Mouse (Mus musculus) megakaryocyte, adult 5-6 weeks (primary cell): ENCODE measurements around the gene Kcnc4. TPM values are rescaled to one million over a fixed set of nuclear protein-coding genes. Genes with fewer than 3 reads are reported as not detected.

ENCODE experiments used
- ATAC-seq: 2 replicates; pipeline ENCODE4 v1.8.0; 2016; ENCODE audit warnings: mild to moderate bottlenecking, inconsistent platforms; ENCODE audit not compliant: poor library complexity, severe bottlenecking
- total RNA-seq, 2 experiments: library from RNA; stranded (forward) in 1 of 2; stranded (reverse) in 1 of 2; fragments of 153-499, 151-499 nt in 1 of 2; fragments of 221-1000, 200-1000 nt in 1 of 2; gene quantifications; 2 replicates each; pipeline versions ENCODE4 v1.2.3 to v1.2.4; 2015 to 2017

Gene Kcnc4
- total RNA-seq, 2 experiments from 2014 or later: not detected

- ATAC-seq: no peak
These were observed 690 bp downstream of the Kcnc4 start for GRCm38 (mm10) chr3:107458528-107459195.

GRCm38 (mm10) chr3:107458104-107458503 lies 1.2 kb downstream of the Kcnc4 start:
- no peak for ATAC-seq

DNA sequence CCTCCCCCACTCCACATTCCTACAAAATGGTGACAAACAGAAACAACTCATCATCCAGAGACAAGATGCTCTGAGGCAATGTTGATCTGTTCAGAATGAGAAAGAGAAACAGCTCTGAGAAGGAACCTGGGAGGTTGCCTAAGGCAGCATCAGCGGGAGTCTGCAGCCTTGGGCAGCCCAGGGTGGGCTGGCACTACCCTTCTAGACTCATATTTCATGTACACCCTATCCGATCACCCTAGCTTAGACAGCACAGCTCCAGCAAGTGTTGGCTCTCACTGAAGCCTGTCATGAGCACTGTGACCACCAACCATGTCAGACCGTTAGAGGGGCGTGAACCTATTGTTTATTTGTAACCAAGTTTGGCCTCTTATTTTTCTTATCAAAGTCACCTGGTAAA lies 5.1 kb downstream of the Kcnc4 start:
- no peak for ATAC-seq

- no peak for ATAC-seq
These were observed 12.5 kb downstream of the Kcnc4 start for GRCm38 (mm10) chr3:107446822-107447221.

- no peak for ATAC-seq
These were observed 15.5 kb downstream of the Kcnc4 start for GRCm38 (mm10) chr3:107443866-107444265.

DNA sequence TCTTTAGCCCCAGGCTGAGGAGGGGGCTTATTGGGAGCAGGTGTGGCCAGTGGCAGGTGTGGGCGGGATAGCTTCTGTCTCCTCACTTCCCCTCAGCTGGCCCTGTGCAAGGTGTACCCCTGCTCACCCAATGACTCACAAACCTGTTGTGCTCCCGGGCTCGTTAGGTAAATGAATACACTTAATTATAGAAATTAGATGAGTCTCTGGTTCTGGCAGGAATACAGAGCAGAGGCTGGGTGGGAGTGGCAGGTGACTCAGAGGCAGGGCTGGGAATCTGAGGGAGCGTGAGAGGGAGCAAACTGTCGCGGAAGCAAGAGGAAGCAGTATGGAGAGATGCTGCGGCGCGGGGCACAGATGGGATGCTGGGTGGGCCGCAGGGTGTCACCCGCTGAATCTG lies 17.2 kb downstream of the Kcnc4 start:
- no peak for ATAC-seq

- no peak for ATAC-seq
These were observed 18.0 kb downstream of the Kcnc4 start for GRCm38 (mm10) chr3:107441306-107441705.

DNA sequence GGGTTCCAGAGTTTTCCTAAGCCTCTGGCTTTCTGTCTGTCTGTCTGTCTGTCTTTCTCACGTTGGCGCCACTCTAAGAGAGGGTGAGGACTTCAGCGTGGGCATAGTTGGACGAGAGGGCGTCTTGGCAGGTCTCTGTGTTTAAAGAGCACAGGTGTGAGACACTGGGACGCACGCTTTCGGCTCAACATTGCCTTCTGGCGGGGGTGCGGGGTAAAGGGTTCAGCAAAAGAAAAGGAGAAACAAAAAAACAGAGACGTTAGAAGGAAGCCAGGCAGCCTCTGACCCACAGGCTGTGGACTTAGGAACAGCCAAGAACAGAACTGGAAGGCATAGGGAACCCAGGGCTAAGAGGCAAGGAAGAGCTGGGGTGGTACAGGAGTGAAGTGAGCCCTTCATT lies 20.1 kb downstream of the Kcnc4 start:
- no peak for ATAC-seq

- no peak for ATAC-seq
These were observed 21.7 kb downstream of the Kcnc4 start for GRCm38 (mm10) chr3:107437666-107438065.

- no peak for ATAC-seq
These were observed 22.9 kb downstream of the Kcnc4 start for GRCm38 (mm10) chr3:107436434-107436833.

DNA sequence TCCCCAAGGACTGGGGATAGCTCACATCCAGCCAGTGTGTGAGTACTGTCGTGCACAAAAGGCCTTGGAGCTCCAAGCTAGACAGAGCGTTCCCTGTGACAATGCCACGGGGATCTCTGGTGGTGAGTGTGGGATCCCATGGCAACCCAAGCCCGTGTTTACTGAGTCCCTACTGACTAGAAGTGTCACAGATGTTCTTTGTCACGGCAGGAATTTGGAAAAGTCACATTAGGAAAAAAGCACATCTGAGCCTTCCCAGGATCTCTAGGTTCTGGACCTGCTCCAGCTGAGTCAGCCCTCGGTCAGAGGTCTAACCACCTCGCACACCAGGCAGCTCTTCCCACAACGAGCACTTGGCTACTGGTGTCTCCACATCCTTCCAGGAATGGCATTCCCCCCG lies 25.7 kb downstream of the Kcnc4 start:
- no peak for ATAC-seq

GRCm38 (mm10) chr3:107431268-107431667 lies 28.1 kb downstream of the Kcnc4 start:
- ATAC-seq: no peak

- ATAC-seq: no peak
These were observed 34.9 kb downstream of the Kcnc4 start for GRCm38 (mm10) chr3:107424258-107425041.

- no peak for ATAC-seq
These were observed 39.2 kb downstream of the Kcnc4 start for GRCm38 (mm10) chr3:107420156-107420555.

DNA sequence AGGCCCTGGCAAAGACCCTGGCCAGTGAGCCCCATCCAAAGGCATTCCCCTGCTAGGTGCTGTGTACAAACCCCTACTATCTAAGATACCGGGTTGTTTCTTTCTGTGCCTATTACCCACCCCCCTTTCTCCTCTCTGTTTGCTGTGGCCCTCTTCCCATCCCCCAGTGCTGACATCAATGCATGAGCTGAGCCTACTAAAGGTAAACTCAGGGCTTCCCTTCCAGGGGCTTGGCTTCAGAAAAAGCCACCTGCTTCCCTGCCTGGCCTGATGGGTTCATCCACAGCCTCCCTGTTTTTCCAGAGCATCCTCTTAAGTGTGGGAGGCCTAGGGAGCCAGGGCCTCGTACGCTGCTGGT lies 42.1 kb downstream of the Kcnc4 start:
- ATAC-seq: no peak

GRCm38 (mm10) chr3:107416541-107417286 lies 42.6 kb downstream of the Kcnc4 start:
- ATAC-seq: no peak

GRCm38 (mm10) chr3:107413093-107413492 lies 46.3 kb downstream of the Kcnc4 start:
- ATAC-seq: no peak

DNA sequence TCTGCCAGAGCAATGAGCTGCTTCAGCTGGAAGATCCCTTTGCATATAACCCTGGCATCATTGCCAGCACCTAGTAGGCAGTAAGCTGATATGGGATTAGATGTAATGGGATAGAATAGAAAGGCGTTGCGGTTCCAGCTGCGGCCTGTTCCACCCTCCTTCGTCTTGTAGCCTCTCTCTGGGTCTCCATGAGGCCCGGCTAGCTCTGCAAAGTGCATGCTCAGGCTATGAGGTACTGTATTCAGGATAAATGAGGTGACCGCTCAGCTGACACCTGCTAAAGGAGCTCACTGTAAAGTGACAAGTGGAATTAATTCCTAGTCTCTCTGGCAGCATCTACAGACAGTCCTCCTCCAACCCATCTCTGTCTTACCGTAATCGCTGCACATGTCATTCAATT lies 46.8 kb downstream of the Kcnc4 start:
- ATAC-seq: no peak

- ATAC-seq: no peak
These were observed 47.7 kb downstream of the Kcnc4 start for GRCm38 (mm10) chr3:107411669-107412068.

DNA sequence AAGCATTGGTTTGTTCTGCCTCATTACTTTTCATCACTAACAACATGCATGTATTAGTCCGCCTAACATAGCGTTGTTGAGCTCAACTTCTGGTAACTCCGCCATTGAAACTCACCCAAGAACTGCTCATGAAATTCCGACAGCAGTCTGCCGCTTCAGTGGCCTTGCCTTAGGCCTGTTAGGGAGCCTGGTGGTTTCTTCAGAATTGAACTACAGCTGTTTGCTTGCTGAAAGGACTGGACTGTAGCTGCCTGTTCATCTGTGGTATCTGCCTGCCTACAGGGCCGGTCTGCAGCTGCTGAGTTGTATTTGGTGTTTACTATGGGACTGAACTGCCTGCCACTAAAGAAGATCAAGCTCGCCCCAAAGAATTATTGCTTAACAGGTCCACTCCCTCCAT lies 58.0 kb downstream of the Kcnc4 start:
- no peak for ATAC-seq

DNA sequence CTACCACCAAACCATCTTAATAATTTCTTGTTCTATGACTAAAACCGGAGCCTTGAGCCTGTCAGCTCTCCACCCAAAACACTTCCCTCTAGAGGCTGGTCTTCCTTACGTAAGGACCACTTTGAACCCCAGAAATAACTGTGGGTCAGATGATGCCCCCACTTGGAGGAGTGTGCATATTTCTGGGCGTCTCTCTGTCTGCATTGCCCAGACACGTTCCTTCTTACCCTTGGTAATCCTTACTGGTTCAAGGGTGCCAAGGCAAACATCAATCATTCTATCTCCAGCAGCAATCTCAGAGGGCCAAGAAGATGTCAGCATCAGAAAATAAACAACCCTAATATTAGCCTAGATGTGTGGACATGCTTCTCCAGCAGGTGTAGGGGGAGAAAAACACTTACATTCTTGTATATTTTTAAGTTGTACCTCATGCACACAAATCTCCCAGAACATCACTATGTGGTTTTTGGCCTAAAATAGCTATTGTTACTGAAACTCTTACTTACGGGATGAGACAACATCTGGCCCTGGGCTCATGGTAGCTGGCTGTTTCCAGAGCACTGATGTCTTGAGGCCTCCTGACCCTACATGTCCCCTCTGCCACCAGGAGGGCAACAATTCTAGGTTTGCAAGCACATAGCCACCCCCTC lies 59.2 kb downstream of the Kcnc4 start:
- ATAC-seq: no peak
